Mouse (Mus musculus): ENCODE data around the gene Apbb1.

DNA sequence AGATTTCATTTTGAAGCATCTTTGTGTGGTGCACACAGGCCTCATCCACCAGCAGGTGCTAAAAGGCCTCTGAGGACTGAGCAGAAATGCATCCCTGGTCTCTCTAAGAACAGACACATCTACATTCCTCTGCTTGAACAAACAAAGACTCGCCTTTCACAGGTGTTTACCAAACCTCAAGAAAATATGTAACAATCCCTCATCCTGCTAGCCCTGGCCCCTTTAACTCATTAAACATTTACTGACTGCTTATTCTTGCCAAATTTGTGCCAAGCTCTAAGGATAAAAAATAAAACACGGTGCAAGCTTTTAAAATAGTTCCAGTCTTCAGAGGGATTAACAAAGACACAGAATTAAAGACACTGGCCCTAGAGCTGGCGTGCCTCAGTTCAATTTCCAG, 38.2 kb upstream of the Apbb1 start:
- TF ChIP-seq POLR2A (IDR thresholded peaks at IDR 0.05; ENCODE audit: borderline replicate concordance, extremely low read depth, low read depth, low read length): no peak
- TF ChIP-seq CTCF (IDR thresholded peaks at IDR 0.05; ENCODE audit: insufficient read depth, low read length): no peak

All from lung, adult 2 months (tissue).